Mouse (Mus musculus) intestine, embryonic 14.5 days (tissue): ENCODE data around the gene Gm20431. TPM values are rescaled to one million over a fixed set of nuclear protein-coding genes. Genes with fewer than 3 reads are reported as not detected.

Experiments used
- ATAC-seq: fragments of 200-750 bp; cut with Nextera tagmentation; replicated peaks from 2 replicates; pipeline ENCODE4 v1.8.0; 2017; ENCODE audit warnings: low read depth, moderate number of reproducible peaks, moderate TSS enrichment, moderate library complexity; ENCODE audit not compliant: low FRiP score, low TSS enrichment
- DNase-seq: peaks from one replicate; pipeline ENCODE4 v3.0.0-alpha.2; 2018; ENCODE audit warnings: low spot score
- H3K27ac ChIP-seq: fragments of 300-500 bp; sonication (generic); 2 replicates; pipeline ENCODE4 v1.5.1; 2014; ENCODE audit warnings: low read depth, mild to moderate bottlenecking, control low read depth
- H3K27me3 ChIP-seq: fragments of 300-500 bp; sonication (generic); replicated peaks from 2 replicates; pipeline ENCODE4 v1.6.1; 2014; ENCODE audit warnings: low read length, control low read depth; ENCODE audit not compliant: control insufficient read depth, insufficient read depth
- H3K36me3 ChIP-seq: fragments of 300-500 bp; sonication (generic); 2 replicates; pipeline ENCODE4 v1.6.1; 2014; ENCODE audit warnings: low read length, control low read depth; ENCODE audit not compliant: control insufficient read depth, insufficient read depth
- H3K4me1 ChIP-seq: fragments of 300-500 bp; sonication (generic); replicated peaks from 2 replicates; pipeline ENCODE4 v1.6.1; 2014; ENCODE audit warnings: low read length, control low read depth, mixed read lengths; ENCODE audit not compliant: control insufficient read depth, insufficient read depth
- H3K4me2 ChIP-seq: fragments of 300-500 bp; sonication (generic); 2 replicates; pipeline ENCODE4 v1.6.1; 2014; ENCODE audit warnings: low read length
- H3K4me3 ChIP-seq: fragments of 300-500 bp; sonication (generic); 2 replicates; pipeline ENCODE4 v1.5.1; 2014; ENCODE audit warnings: low read depth, low read length, control low read depth, mixed read lengths
- H3K9ac ChIP-seq: fragments of 300-500 bp; sonication (generic); 2 replicates; pipeline ENCODE4 v1.6.1; 2014; ENCODE audit warnings: mild to moderate bottlenecking, low read length
- H3K9me3 ChIP-seq: fragments of 300-500 bp; sonication (generic); 2 replicates; pipeline ENCODE4 v1.6.1; 2016; ENCODE audit warnings: low read length, control low read depth; ENCODE audit not compliant: control insufficient read depth
- WGBS: fragments of 180-500 bp; shearing (Covaris S2); extraction: QIAGEN DNeasy Blood & Tissue Kit; methylation state at CpG from one replicate; pipeline ENCODE4 v1.1.7; 2014; 5-methylcytosine and 5-hydroxymethylcytosine counted together
- polyA plus RNA-seq: library from polyadenylated mRNA; unstranded; fragments of >200 nt; fragmentation: Nextera tagmentation; extraction: Ambion mirVana; gene quantifications from 2 replicates; pipeline ENCODE4 v1.2.1, GENCODE M21; 2014

Gene Gm20431
- polyA plus RNA-seq, 1 experiment from 2014 or later, result 7.7 TPM

- Histone ChIP-seq H3K9ac (no peak overlapping the region), H3K27ac (peak overlapping the region; percentile 86), H3K9me3 (no peaks in the 10 kb centered on the region), H3K4me3 (no peak overlapping the region), H3K27me3 (no peaks in the 10 kb centered on the region), H3K4me1 (peaks cover 55% of the 10 kb centered on the region), H3K4me2 (no peak overlapping the region), H3K36me3 (no peaks in the 10 kb centered on the region)
- ATAC-seq, result no peak
- WGBS, result 69% methylated on average over 4 of the region's 4 CpGs
- DNase-seq, result no peak
Observed at GRCm38 (mm10) chr2:167593551-167594250, 67.6 kb downstream of the Gm20431 start.

- peak overlapping the region; percentile 64 for H3K27ac ChIP-seq
- H3K27me3 ChIP-seq, result no peaks in the 10 kb centered on the region
- H3K4me3 ChIP-seq, result peak overlapping the region; percentile 16; the same call in 1 of the 2 replicates
- 25% methylated on average over 21 of the region's 21 CpGs for WGBS
- ATAC-seq, result no peak
- peaks cover 28% of the 10 kb centered on the region for H3K4me1 ChIP-seq
- H3K36me3 ChIP-seq, result no peaks in the 10 kb centered on the region
- no peak for DNase-seq
- H3K9ac ChIP-seq, result peak overlapping the region; percentile 5; the same call in 1 of the 2 replicates
- H3K4me2 ChIP-seq, result peak overlapping the region; percentile 30
- H3K9me3 ChIP-seq, result no peaks in the 10 kb centered on the region
Observed at GRCm38 (mm10) chr2:167588774-167589577, 72.3 kb downstream of the Gm20431 start.

GRCm38 (mm10) chr2:167586976-167587375, 74.3 kb downstream of the Gm20431 start:
- WGBS, result 12% methylated on average over 9 of the region's 9 CpGs
- no peak overlapping the region for H3K9ac ChIP-seq
- no peaks in the 10 kb centered on the region for H3K36me3 ChIP-seq
- no peaks in the 10 kb centered on the region for H3K9me3 ChIP-seq
- DNase-seq, result no peak
- no peak overlapping the region for H3K4me3 ChIP-seq
- H3K4me1 ChIP-seq, result peaks cover 31% of the 10 kb centered on the region
- H3K27me3 ChIP-seq, result no peaks in the 10 kb centered on the region
- no peak overlapping the region for H3K4me2 ChIP-seq
- ATAC-seq, result no peak; the same call in 1 of the 2 replicates
- peak overlapping the region; percentile 74 for H3K27ac ChIP-seq

- DNase-seq, result no peak
- peak overlapping the region; percentile 20; the same call in 1 of the 2 replicates for H3K9ac ChIP-seq
- no peak for ATAC-seq
- no peaks in the 10 kb centered on the region for H3K36me3 ChIP-seq
- H3K4me1 ChIP-seq, result peaks cover 31% of the 10 kb centered on the region
- 25% methylated on average over 8 of the region's 8 CpGs for WGBS
- H3K27me3 ChIP-seq, result no peaks in the 10 kb centered on the region
- no peaks in the 10 kb centered on the region for H3K9me3 ChIP-seq
- no peak overlapping the region for H3K4me3 ChIP-seq
- no peak overlapping the region for H3K4me2 ChIP-seq
- H3K27ac ChIP-seq, result peak overlapping the region; percentile 74
Observed at GRCm38 (mm10) chr2:167586041-167586440, 75.3 kb downstream of the Gm20431 start.

GRCm38 (mm10) chr2:167585273-167585672, 76.0 kb downstream of the Gm20431 start:
- ATAC-seq (no peak), DNase-seq (no peak)
- H3K27me3 ChIP-seq, result no peaks in the 10 kb centered on the region
- no peak overlapping the region for H3K4me2 ChIP-seq
- peaks cover 31% of the 10 kb centered on the region for H3K4me1 ChIP-seq
- 58% methylated on average over 2 of the region's 2 CpGs for WGBS
- no peak overlapping the region for H3K27ac ChIP-seq
- H3K9ac ChIP-seq, result no peak overlapping the region
- no peak overlapping the region for H3K4me3 ChIP-seq
- no peaks in the 10 kb centered on the region for H3K9me3 ChIP-seq
- H3K36me3 ChIP-seq, result no peaks in the 10 kb centered on the region

- Histone ChIP-seq H3K9me3 (no peaks in the 10 kb centered on the region), H3K4me3 (no peak overlapping the region), H3K36me3 (no peaks in the 10 kb centered on the region), H3K4me2 (no peak overlapping the region), H3K27ac (peak overlapping the region; percentile 49), H3K27me3 (no peaks in the 10 kb centered on the region), H3K9ac (no peak overlapping the region), H3K4me1 (peaks cover 25% of the 10 kb centered on the region)
- 19% methylated on average over 10 of the region's 10 CpGs for WGBS
- no peak for DNase-seq
- ATAC-seq, result no peak
Observed at GRCm38 (mm10) chr2:167583161-167583952, 77.9 kb downstream of the Gm20431 start.

- Histone ChIP-seq H3K4me3 (no peak overlapping the region), H3K27me3 (no peaks in the 10 kb centered on the region), H3K36me3 (no peaks in the 10 kb centered on the region), H3K4me2 (no peak overlapping the region), H3K4me1 (peaks cover 10% of the 10 kb centered on the region), H3K27ac (no peak overlapping the region), H3K9me3 (no peaks in the 10 kb centered on the region), H3K9ac (no peak overlapping the region)
- ATAC-seq (peak; percentile 33; the same call in 1 of the 2 replicates), DNase-seq (no peak)
- 43% methylated on average over 5 of the region's 5 CpGs for WGBS
Observed at GRCm38 (mm10) chr2:167578521-167578920, 82.8 kb downstream of the Gm20431 start.

GRCm38 (mm10) chr2:167577186-167577785, 84.0 kb downstream of the Gm20431 start:
- H3K36me3 ChIP-seq, result no peaks in the 10 kb centered on the region
- no peak for ATAC-seq
- no peak for DNase-seq
- H3K9me3 ChIP-seq, result no peaks in the 10 kb centered on the region
- H3K9ac ChIP-seq, result no peak overlapping the region
- no peak overlapping the region for H3K4me2 ChIP-seq
- H3K27me3 ChIP-seq, result no peaks in the 10 kb centered on the region
- no peak overlapping the region for H3K27ac ChIP-seq
- WGBS, result 62% methylated on average over 9 of the region's 9 CpGs
- no peaks in the 10 kb centered on the region for H3K4me1 ChIP-seq
- no peak overlapping the region for H3K4me3 ChIP-seq
